Mouse (Mus musculus): ENCODE data around the gene Prdm16. TPM values are rescaled to one million over a fixed set of nuclear protein-coding genes. Genes with fewer than 3 reads are reported as not detected.
A peak's percentile ranks its signal among the peaks of the same experiment; 100 is the strongest.

Prdm16 gene
- total RNA-seq, 1 experiment from 2014 or later, result 6.5 TPM

- no peak for DNase-seq
These were observed 80.3 kb downstream of the Prdm16 start for GRCm38 (mm10) chr4:154556418-154556817.

GRCm38 (mm10) chr4:154549961-154550393 lies 86.7 kb downstream of the Prdm16 start:
- no peak for DNase-seq

- no peak for DNase-seq
These were observed 87.2 kb downstream of the Prdm16 start for GRCm38 (mm10) chr4:154549497-154549896.

GRCm38 (mm10) chr4:154547176-154547855 lies 89.4 kb downstream of the Prdm16 start:
- no peak for DNase-seq

- no peak for DNase-seq
These were observed 91.4 kb downstream of the Prdm16 start for GRCm38 (mm10) chr4:154545296-154545695.

GRCm38 (mm10) chr4:154543921-154544320 lies 92.8 kb downstream of the Prdm16 start:
- DNase-seq, result no peak

- no peak for DNase-seq
These were observed 93.5 kb downstream of the Prdm16 start for GRCm38 (mm10) chr4:154543128-154543527.

GRCm38 (mm10) chr4:154542568-154542967 lies 94.1 kb downstream of the Prdm16 start:
- DNase-seq, result no peak

- no peak for DNase-seq
These were observed 94.9 kb downstream of the Prdm16 start for GRCm38 (mm10) chr4:154541632-154542276.

- no peak for DNase-seq
These were observed 96.0 kb downstream of the Prdm16 start for GRCm38 (mm10) chr4:154540671-154541070.

GRCm38 (mm10) chr4:154539703-154540102 lies 97.0 kb downstream of the Prdm16 start:
- no peak for DNase-seq

GRCm38 (mm10) chr4:154538727-154539126 lies 97.9 kb downstream of the Prdm16 start:
- DNase-seq, result no peak

- DNase-seq, result no peak
These were observed 100.6 kb downstream of the Prdm16 start for GRCm38 (mm10) chr4:154536110-154536509.

- DNase-seq, result no peak
These were observed 105.3 kb downstream of the Prdm16 start for GRCm38 (mm10) chr4:154531368-154531767.

GRCm38 (mm10) chr4:154530336-154530735 lies 106.3 kb downstream of the Prdm16 start:
- DNase-seq, result no peak

- DNase-seq, result peak; percentile 54
These were observed 109.2 kb downstream of the Prdm16 start for GRCm38 (mm10) chr4:154527506-154527905.

- DNase-seq, result no peak
These were observed 110.3 kb downstream of the Prdm16 start for GRCm38 (mm10) chr4:154526351-154526786.

GRCm38 (mm10) chr4:154523898-154524297 lies 112.8 kb downstream of the Prdm16 start:
- DNase-seq, result no peak

- no peak for DNase-seq
These were observed 114.6 kb downstream of the Prdm16 start for GRCm38 (mm10) chr4:154521881-154522676.

- DNase-seq, result no peak
These were observed 117.1 kb downstream of the Prdm16 start for GRCm38 (mm10) chr4:154519470-154520037.

GRCm38 (mm10) chr4:154517991-154518390 lies 118.7 kb downstream of the Prdm16 start:
- no peak for DNase-seq

- DNase-seq, result no peak
These were observed 120.2 kb downstream of the Prdm16 start for GRCm38 (mm10) chr4:154516470-154516869.

GRCm38 (mm10) chr4:154513664-154514063 lies 123.0 kb downstream of the Prdm16 start:
- DNase-seq, result no peak
